Mouse (Mus musculus): ENCODE data around the gene Nhsl1. TPM values are rescaled to one million over a fixed set of nuclear protein-coding genes. Genes with fewer than 3 reads are reported as not detected.

Nhsl1 gene
- polyA plus RNA-seq, 1 experiment from 2014 or later = 2.9 TPM

Other genes starting within 250 kb of the Nhsl1 start
- 0.27 TPM in 1 of 2 replicates, not detected in the other for gene Ect2l, start 108.1 kb upstream of the Nhsl1 start, polyA plus RNA-seq (2014; fragmentation: Nextera tagmentation; extraction: Ambion mirVana)
- gene Ccdc28a, start 84.0 kb upstream of the Nhsl1 start, polyA plus RNA-seq (2014; fragmentation: Nextera tagmentation; extraction: Ambion mirVana) = 12.6 and 13.5 TPM in 2 replicates
- 4.7 and 6.1 TPM in 2 replicates for gene Hebp2, start 227.1 kb downstream of the Nhsl1 start, polyA plus RNA-seq (2014; fragmentation: Nextera tagmentation; extraction: Ambion mirVana)

Measured in liver, embryonic 11.5 days (tissue).